Mouse (Mus musculus) pancreas, adult 10 weeks (tissue): Measurements from ENCODE around the gene 5830411N06Rik. TPM values are rescaled to one million over a fixed set of nuclear protein-coding genes. Genes with fewer than 3 reads are reported as not detected.

Source experiments
- polyA plus RNA-seq: library from polyadenylated mRNA; stranded (reverse); fragments of 350-450 nt; fragmentation: Illumina TruSeq; extraction: RNeasy Lipid Tissue Mini Kit (QIAGEN cat#74804); gene quantifications from one replicate; pipeline ENCODE4 v1.2.3, GENCODE M21; 2015; ENCODE audit warnings: low read depth, low replicate concordance; ENCODE audit not compliant: insufficient read depth

5830411N06Rik gene
- not detected for polyA plus RNA-seq

DNA sequence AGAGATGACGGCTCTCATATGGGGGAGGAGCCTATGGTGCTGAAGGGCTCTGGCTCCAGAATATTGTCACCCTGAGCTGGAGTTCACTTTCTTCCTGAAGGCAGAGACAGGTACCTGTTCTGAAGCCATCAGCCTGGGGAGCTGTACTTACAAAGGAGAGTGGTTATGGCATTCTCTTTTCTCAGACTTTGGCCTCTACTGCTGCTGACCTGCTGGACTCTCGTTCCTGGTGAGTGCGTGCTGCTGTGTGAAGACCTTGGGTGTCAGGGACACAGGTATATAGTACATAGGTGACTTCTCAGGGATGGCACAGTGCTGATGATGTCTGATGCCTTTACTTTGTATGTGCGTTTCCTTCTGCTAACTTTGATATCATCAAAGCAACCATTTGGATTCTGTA lies at the start of gene 5830411N06Rik:
5830411N06Rik (plus strand) TSS at position 69 of the 400 bp plus-strand sequence.

DNA sequence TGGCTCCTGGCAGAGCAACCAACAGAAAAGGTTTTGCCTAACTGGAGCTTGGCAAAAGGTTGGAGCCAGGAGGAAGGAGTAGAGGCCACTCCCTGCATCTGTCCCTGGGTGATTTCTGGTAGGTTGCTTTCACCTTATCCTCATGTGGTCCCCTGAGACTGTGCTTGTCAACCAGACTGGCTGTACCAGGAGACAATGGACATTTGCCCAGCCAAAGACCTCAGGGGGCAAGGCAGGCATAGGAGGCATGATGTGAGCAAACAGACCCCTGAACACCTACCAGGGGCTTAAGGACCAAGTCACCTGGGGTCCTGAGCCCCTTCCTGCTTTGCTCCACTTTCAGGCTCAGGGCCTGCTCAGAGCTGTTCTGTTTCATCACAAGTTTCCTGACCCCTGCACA lies 41.2 kb upstream of the 5830411N06Rik start, which contains the start of gene Olfr524:
Olfr524 (minus strand) TSS at position 101 of the 400 bp plus-strand sequence.

DNA sequence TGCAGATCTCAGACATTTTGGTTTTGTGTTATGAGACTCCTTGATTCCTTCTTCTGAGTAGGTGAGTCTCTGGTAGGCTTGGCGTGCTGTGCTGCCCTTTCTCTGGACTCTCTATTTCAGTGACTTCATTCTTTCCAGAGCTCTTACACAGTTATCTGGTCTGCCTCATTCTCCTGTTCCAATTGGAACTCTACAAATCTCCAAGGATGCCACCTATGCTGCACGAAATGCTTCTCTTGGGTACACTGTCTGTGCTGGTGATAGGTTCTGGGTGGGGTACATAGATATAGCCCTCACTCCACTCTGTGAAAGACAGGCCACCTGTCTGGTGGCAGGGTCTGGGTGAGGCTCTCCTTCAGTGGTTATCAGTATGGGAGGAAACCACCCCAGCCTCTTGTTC lies 29.1 kb upstream of the 5830411N06Rik start, which contains the start of gene Cd163l1:
Cd163l1 (plus strand) TSS at position 301 of the 400 bp plus-strand sequence.

DNA sequence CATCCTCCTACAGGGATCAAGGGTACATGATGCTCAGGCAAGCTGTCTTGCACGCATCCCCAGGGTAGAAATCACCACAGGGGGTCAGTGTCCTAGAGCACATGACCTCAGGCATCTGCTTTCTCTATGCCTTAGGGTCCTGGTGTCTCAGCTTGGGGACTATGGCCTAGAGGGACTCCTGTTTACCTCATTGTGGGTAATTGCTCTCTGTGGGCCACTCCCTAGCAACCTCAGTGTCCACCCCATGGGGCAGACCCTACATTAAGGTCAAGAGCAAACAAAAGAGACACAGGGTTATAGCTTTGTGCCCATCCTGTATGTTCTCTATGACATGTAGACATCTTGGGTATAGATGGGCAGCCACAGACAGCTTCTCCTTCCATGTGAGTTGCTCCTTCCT lies 73.5 kb downstream of the 5830411N06Rik start, which contains the start of gene Olfr525:
Olfr525 (plus strand) TSS at position 301 of the 400 bp plus-strand sequence.

DNA sequence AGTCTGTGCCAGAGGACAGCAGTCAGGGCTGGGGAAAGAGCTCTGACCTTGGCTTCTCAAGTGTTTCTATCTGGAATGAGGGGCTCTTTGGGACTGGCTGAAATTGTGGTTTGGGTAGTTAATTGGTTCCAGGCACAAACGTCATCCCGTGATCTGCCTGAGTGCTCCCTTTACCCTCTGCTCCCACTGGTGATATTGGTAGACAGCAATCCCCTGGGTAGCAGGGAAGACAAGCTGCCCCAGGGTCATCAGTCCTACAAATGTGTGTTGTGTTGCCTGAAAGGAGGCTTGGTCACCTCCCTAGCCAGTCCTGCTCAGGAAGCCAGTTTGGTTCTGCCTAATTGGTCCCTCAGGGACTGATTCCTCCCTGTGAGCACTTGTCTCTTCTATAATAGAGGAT lies 86.6 kb downstream of the 5830411N06Rik start, which contains the start of gene Olfr527:
Olfr527 (plus strand) TSS at position 301 of the 400 bp plus-strand sequence.

Other genes with a start within 250 kb of the 5830411N06Rik start
- gene Zfp511, start 210.9 kb upstream of the 5830411N06Rik start, polyA plus RNA-seq, result 14.4 TPM
- gene Tubgcp2, start 210.6 kb upstream of the 5830411N06Rik start, polyA plus RNA-seq, result 4.0 TPM
- gene Msx3, start 198.2 kb upstream of the 5830411N06Rik start, polyA plus RNA-seq, result not detected
- gene Caly, start 164.7 kb upstream of the 5830411N06Rik start, polyA plus RNA-seq, result not detected
- gene Prap1, start 153.9 kb upstream of the 5830411N06Rik start, polyA plus RNA-seq, result not detected
- gene Fuom, start 144.8 kb upstream of the 5830411N06Rik start, polyA plus RNA-seq, result 41.4 TPM
- 3.7 TPM for gene Paox, start 131.5 kb upstream of the 5830411N06Rik start, polyA plus RNA-seq
- gene Echs1, start 130.8 kb upstream of the 5830411N06Rik start, polyA plus RNA-seq, result 20.1 TPM
- gene Mtg1, start 109.7 kb upstream of the 5830411N06Rik start, polyA plus RNA-seq, result 4.7 TPM
- 0.39 TPM for gene Sprn, start 92.4 kb upstream of the 5830411N06Rik start, polyA plus RNA-seq
- gene Olfr522, start 82.5 kb upstream of the 5830411N06Rik start, polyA plus RNA-seq, result not detected
- not detected for gene Olfr523, start 74.1 kb upstream of the 5830411N06Rik start, polyA plus RNA-seq
- not detected for gene Olfr524, start 41.3 kb upstream of the 5830411N06Rik start, polyA plus RNA-seq
- not detected for gene Cd163l1, start 29.0 kb upstream of the 5830411N06Rik start, polyA plus RNA-seq
- gene Olfr525, start 73.6 kb downstream of the 5830411N06Rik start, polyA plus RNA-seq, result not detected
- not detected for gene Olfr527, start 86.7 kb downstream of the 5830411N06Rik start, polyA plus RNA-seq
- gene Olfr60, start 114.4 kb downstream of the 5830411N06Rik start, polyA plus RNA-seq, result not detected
- not detected for gene Olfr530, start 129.0 kb downstream of the 5830411N06Rik start, polyA plus RNA-seq
- not detected for gene Olfr531, start 155.6 kb downstream of the 5830411N06Rik start, polyA plus RNA-seq
- not detected for gene Olfr532, start 174.4 kb downstream of the 5830411N06Rik start, polyA plus RNA-seq
- not detected for gene Olfr533, start 216.1 kb downstream of the 5830411N06Rik start, polyA plus RNA-seq
- gene Olfr535, start 236.9 kb downstream of the 5830411N06Rik start, polyA plus RNA-seq, result not detected